Mouse (Mus musculus): ENCODE data around the gene Gm3187. TPM values are rescaled to one million over a fixed set of nuclear protein-coding genes. Genes with fewer than 3 reads are reported as not detected.
"Not testable (repeated sequence)": the region's sequence is repeated elsewhere in the genome, so short reads cannot be mapped to it uniquely, and the experiment has no call there.

Gm3187 gene
- polyA plus RNA-seq (2017; shearing (Covaris generic)): not detected

- not testable (repeated sequence) for ATAC-seq
These were observed at the start of gene Gm3187 for GRCm38 (mm10) chr14:5483907-5484306. Gene Gm3187, plus strand, starts transcription at chr14:5484207.

DNA sequence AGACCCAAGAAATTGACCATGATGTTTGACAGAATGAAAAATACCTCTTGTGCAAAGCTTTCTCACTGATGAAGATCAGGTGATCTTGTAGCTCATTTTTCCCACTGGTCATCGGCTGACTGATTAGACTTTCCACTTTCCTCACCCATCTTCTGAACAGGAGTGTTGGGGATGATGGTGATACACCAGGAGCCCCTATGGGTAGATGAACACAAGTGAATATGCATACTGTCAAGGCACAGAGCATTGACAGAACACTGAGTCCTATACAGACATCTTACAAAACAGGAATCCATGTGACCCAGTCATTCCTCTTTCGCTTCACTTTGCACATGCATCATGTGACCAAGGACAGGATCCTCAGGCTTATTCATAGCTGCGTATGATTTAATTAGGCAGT lies 28.6 kb upstream of the Gm3187 start, which contains the start of gene Gm3194:
TSS of gene Gm3194 (minus strand) at position 101 of the 400 bp plus-strand sequence.
- not testable (repeated sequence) for ATAC-seq

GRCm38 (mm10) chr14:5460469-5460868 lies 23.5 kb upstream of the Gm3187 start:
- ATAC-seq: not testable (repeated sequence)

DNA sequence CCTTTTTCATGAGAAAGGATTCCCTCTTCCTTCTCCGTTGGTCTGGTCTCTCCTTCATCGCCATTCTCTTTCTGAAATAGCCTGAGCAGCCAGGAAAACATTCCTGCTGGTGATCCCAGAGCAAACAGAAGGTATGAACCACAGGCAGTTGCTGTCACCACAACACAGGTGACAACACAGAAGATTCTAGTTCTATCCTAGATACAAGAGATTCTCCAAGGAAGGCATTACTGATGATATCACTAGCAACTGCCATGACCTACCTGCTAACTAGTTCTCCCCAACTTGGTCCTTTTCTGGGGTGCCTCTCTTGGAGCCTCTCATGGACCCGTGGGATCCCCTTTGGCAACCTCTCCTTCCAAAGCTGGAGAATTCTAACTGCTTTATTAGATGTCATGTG lies 6.3 kb upstream of the Gm3187 start, which contains the start of gene Gm8246:
TSS of gene Gm8246 (minus strand) at position 101 of the 400 bp plus-strand sequence.
- not testable (repeated sequence) for ATAC-seq

GRCm38 (mm10) chr14:5501374-5501773 lies 17.4 kb downstream of the Gm3187 start, which contains the start of gene Gm3488:
Gene Gm3488, plus strand, starts transcription at chr14:5501674.
- not testable (repeated sequence) for ATAC-seq

- ATAC-seq: not testable (repeated sequence)
These were observed 54.2 kb downstream of the Gm3187 start, which contains the start of gene Gm3532 for GRCm38 (mm10) chr14:5538196-5538595. Gene Gm3532, plus strand, starts transcription at chr14:5538496.

Other genes with a start within 250 kb of the Gm3187 start
- gene Gm3526, start 223.6 kb upstream of the Gm3187 start, polyA plus RNA-seq (2017; shearing (Covaris generic)): not detected
- gene Gm3542, start 149.3 kb upstream of the Gm3187 start, polyA plus RNA-seq (2017; shearing (Covaris generic)): not detected
- gene Gm3500, start 95.2 kb upstream of the Gm3187 start, polyA plus RNA-seq (2017; shearing (Covaris generic)): 1 to 10 TPM; 3.8 to 4.4 TPM
- 1 to 10 TPM; 2.4 to 3.9 TPM for gene Gm3194, start 28.7 kb upstream of the Gm3187 start, polyA plus RNA-seq (2017; shearing (Covaris generic))
- not detected for gene Gm8246, start 6.4 kb upstream of the Gm3187 start, polyA plus RNA-seq (2017; shearing (Covaris generic))
- gene Gm3488, start 17.5 kb downstream of the Gm3187 start, polyA plus RNA-seq (2017; shearing (Covaris generic)): 1 to 10 TPM; 4.4 to 6.6 TPM
- gene Gm3532, start 54.3 kb downstream of the Gm3187 start, polyA plus RNA-seq (2017; shearing (Covaris generic)): not detected
- not detected for gene Gm8265, start 148.8 kb downstream of the Gm3187 start, polyA plus RNA-seq (2017; shearing (Covaris generic))
- not detected for gene Gm9603, start 203.2 kb downstream of the Gm3187 start, polyA plus RNA-seq (2017; shearing (Covaris generic))